Mouse (Mus musculus) embryo, embryonic 11.5 days (tissue): ENCODE measurements around the gene Ifnar2.

Source experiments
- DNase-seq: peaks from one replicate; pipeline ENCODE4 v3.0.0-alpha.2; 2012; ENCODE audit warnings: low read depth, low spot score

The Ifnar2 gene

GRCm38 (mm10) chr16:91391421-91391820, 18.8 kb downstream of the Ifnar2 start, which contains the start of gene Gm21970:
Gm21970 (plus strand) TSS chr16:91391721.
- DNase-seq: no peak

- no peak for DNase-seq
Observed at GRCm38 (mm10) chr16:91394826-91395410, 22.3 kb downstream of the Ifnar2 start.

GRCm38 (mm10) chr16:91395633-91396392, 23.2 kb downstream of the Ifnar2 start:
- DNase-seq: no peak

GRCm38 (mm10) chr16:91396844-91397537, 24.4 kb downstream of the Ifnar2 start:
- DNase-seq: no peak

GRCm38 (mm10) chr16:91398030-91398429, 25.4 kb downstream of the Ifnar2 start:
- DNase-seq: no peak

GRCm38 (mm10) chr16:91398944-91399343, 26.4 kb downstream of the Ifnar2 start:
- DNase-seq: no peak

GRCm38 (mm10) chr16:91401569-91402165, 29.1 kb downstream of the Ifnar2 start:
- DNase-seq: no peak

GRCm38 (mm10) chr16:91403784-91404183, 31.2 kb downstream of the Ifnar2 start:
- DNase-seq: no peak

- DNase-seq: no peak
Observed at GRCm38 (mm10) chr16:91404187-91404586, 31.6 kb downstream of the Ifnar2 start.

GRCm38 (mm10) chr16:91404828-91405577, 32.4 kb downstream of the Ifnar2 start:
- DNase-seq: no peak

- DNase-seq: no peak
Observed at GRCm38 (mm10) chr16:91405640-91406584, 33.3 kb downstream of the Ifnar2 start, which contains the start of gene Il10rb. Il10rb (plus strand) TSS chr16:91406164.

- no peak for DNase-seq
Observed at GRCm38 (mm10) chr16:91406585-91407220, 34.1 kb downstream of the Ifnar2 start.

- no peak for DNase-seq
Observed at GRCm38 (mm10) chr16:91413102-91413844, 40.7 kb downstream of the Ifnar2 start.

GRCm38 (mm10) chr16:91415391-91416189, 43.0 kb downstream of the Ifnar2 start:
- DNase-seq: no peak

GRCm38 (mm10) chr16:91416357-91416756, 43.8 kb downstream of the Ifnar2 start:
- DNase-seq: no peak

- no peak for DNase-seq
Observed at GRCm38 (mm10) chr16:91416938-91417337, 44.4 kb downstream of the Ifnar2 start.

- no peak for DNase-seq
Observed at GRCm38 (mm10) chr16:91418531-91418930, 45.9 kb downstream of the Ifnar2 start.

- no peak for DNase-seq
Observed at GRCm38 (mm10) chr16:91425816-91426215, 53.2 kb downstream of the Ifnar2 start.
